Mouse (Mus musculus) MEL (cell line): ENCODE measurements at regions not wholly inside any gene's neighbourhood (a gene's known extent, or its start where the extent isn't known, plus 50 kb on each side); places are given as distances from the start of the nearest gene placed in this dataset.
"Not testable (repeated sequence)": the region's sequence is repeated elsewhere in the genome, so short reads cannot be mapped to it uniquely, and the experiment has no call there.

Source experiments
- JUND ChIP-seq: IDR thresholded peaks from 2 replicates; pipeline ENCODE4 v1.6.1; 2011; ENCODE audit warnings: low read depth, mild to moderate bottlenecking, improper control_type of control experiment, low read length
- MAX ChIP-seq: IDR thresholded peaks from 2 replicates; pipeline ENCODE4 v1.6.1; 2011; ENCODE audit warnings: low read length, improper control_type of control experiment
- MXI1 ChIP-seq: IDR thresholded peaks from 2 replicates; pipeline ENCODE4 v1.6.1; 2011; ENCODE audit warnings: mild to moderate bottlenecking, low read depth, low read length, improper control_type of control experiment
- ZNF384 ChIP-seq: IDR thresholded peaks from 2 replicates; pipeline ENCODE4 v1.6.1; 2012; ENCODE audit warnings: low read depth, mild to moderate bottlenecking, inconsistent platforms, low read length, improper control_type of control experiment

DNA sequence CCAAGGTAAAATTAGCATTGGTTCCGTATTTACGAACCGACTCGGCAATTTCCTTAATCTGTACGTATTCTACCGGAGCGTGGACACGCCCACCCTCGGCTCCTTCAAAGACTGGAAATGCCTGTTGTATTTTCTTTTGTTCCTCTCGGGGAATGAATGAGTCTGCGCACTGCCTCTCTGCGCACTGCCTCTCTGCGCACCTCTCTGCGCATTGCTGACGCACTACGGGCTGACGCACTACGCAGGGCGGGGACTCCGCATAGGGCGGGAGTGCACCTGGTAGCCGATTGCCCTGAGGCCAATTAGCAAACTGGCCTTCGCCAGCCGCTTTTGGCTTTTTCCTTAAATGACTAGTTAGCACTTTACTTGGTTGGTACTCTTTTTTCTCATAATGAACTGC lies 239.4 kb upstream of the Podxl start:
- not testable (repeated sequence) for TF ChIP-seq MXI1, MAX, ZNF384, JUND
